Mouse (Mus musculus) midbrain, embryonic 13.5 days (tissue): Measurements from ENCODE around the gene Amfr. TPM values are rescaled to one million over a fixed set of nuclear protein-coding genes. Genes with fewer than 3 reads are reported as not detected.
A peak's percentile ranks its signal among the peaks of the same experiment; 100 is the strongest.

Experiments used
- ATAC-seq: fragments of 200-750 bp; cut with Nextera tagmentation; 2 replicates; pipeline ENCODE4 v1.8.0; 2017; ENCODE audit warnings: mild to moderate bottlenecking, moderate TSS enrichment, moderate library complexity
- H3K27ac ChIP-seq: fragments of 300-500 bp; sonication (generic); 2 replicates; pipeline ENCODE4 v1.5.1; 2015; ENCODE audit warnings: inconsistent platforms, mild to moderate bottlenecking, moderate library complexity
- H3K27me3 ChIP-seq: fragments of 300-500 bp; sonication (generic); 2 replicates; pipeline ENCODE4 v1.6.1; 2015; ENCODE audit warnings: mild to moderate bottlenecking, inconsistent platforms
- H3K36me3 ChIP-seq: fragments of 300-500 bp; sonication (generic); 2 replicates; pipeline ENCODE4 v1.6.1; 2015; ENCODE audit warnings: mild to moderate bottlenecking, inconsistent platforms
- H3K4me1 ChIP-seq: fragments of 300-500 bp; sonication (generic); replicated peaks from 2 replicates; pipeline ENCODE4 v1.6.1; 2015; ENCODE audit warnings: inconsistent platforms
- H3K4me2 ChIP-seq: fragments of 300-500 bp; sonication (generic); replicated peaks from 2 replicates; pipeline ENCODE4 v1.6.1; 2015; ENCODE audit warnings: moderate library complexity, mild to moderate bottlenecking, inconsistent platforms
- H3K4me3 ChIP-seq: fragments of 300-500 bp; sonication (generic); replicated peaks from 2 replicates; pipeline ENCODE4 v1.5.1; 2015; ENCODE audit warnings: mild to moderate bottlenecking, inconsistent platforms
- H3K9ac ChIP-seq: fragments of 300-500 bp; sonication (generic); replicated peaks from 2 replicates; pipeline ENCODE4 v1.6.1; 2015; ENCODE audit warnings: mild to moderate bottlenecking, inconsistent platforms
- H3K9me3 ChIP-seq: fragments of 300-500 bp; sonication (generic); 2 replicates; pipeline ENCODE4 v1.6.1; 2016; ENCODE audit warnings: mild to moderate bottlenecking, inconsistent platforms
- WGBS: fragments of 180-500 bp; shearing (Covaris S2); methylation state at CpG from one replicate; pipeline ENCODE4 v1.1.7; 2015; 5-methylcytosine and 5-hydroxymethylcytosine counted together
- polyA plus RNA-seq: library from polyadenylated mRNA; unstranded; fragments of >200 nt; fragmentation: Nextera tagmentation; extraction: Ambion mirVana; gene quantifications from 2 replicates; pipeline ENCODE4 v1.2.1, GENCODE M21; 2015

The Amfr gene
- polyA plus RNA-seq, 1 experiment from 2014 or later = 64.7 TPM

GRCm38 (mm10) chr8:94013026-94013612 lies 477 bp upstream of the Amfr start:
- WGBS = 46% methylated on average over 7 of the region's 7 CpGs
- no peak for ATAC-seq
- Histone ChIP-seq H3K27me3 (no peaks in the 10 kb centered on the region), H3K27ac (peak overlapping the region; percentile 97), H3K36me3 (peaks cover 4% of the 10 kb centered on the region; the same call in 1 of the 2 replicates), H3K4me2 (peak overlapping the region; percentile 88), H3K4me1 (peaks cover 34% of the 10 kb centered on the region), H3K9ac (peak overlapping the region; percentile 98), H3K9me3 (no peaks in the 10 kb centered on the region), H3K4me3 (peak overlapping the region; percentile 97)

GRCm38 (mm10) chr8:94011076-94012012 lies 1.3 kb downstream of the Amfr start:
- ATAC-seq = no peak
- WGBS = 5% methylated on average over 48 of the region's 48 CpGs

GRCm38 (mm10) chr8:94010101-94010705 lies 2.4 kb downstream of the Amfr start:
- Histone ChIP-seq H3K9ac (no peak overlapping the region), H3K9me3 (no peaks in the 10 kb centered on the region), H3K36me3 (0 out of 2 replicates have a peak, but pooled peaks cover 4% of the 10 kb centered on the region), H3K4me1 (peaks cover 34% of the 10 kb centered on the region), H3K4me2 (peak overlapping the region; percentile 42), H3K27me3 (no peaks in the 10 kb centered on the region), H3K4me3 (peak overlapping the region; percentile 97), H3K27ac (no peak overlapping the region)
- 31% methylated on average over 2 of the region's 2 CpGs for WGBS
- no peak for ATAC-seq

More at GRCm38 (mm10) chr8:94011076-94012012, 1.3 kb downstream of the Amfr start:
- H3K27ac ChIP-seq = peak overlapping the region; percentile 97
- H3K9ac ChIP-seq = peak overlapping the region; percentile 98
- H3K36me3 ChIP-seq = 0 out of 2 replicates have a peak, but pooled peaks cover 4% of the 10 kb centered on the region
- H3K9me3 ChIP-seq = no peaks in the 10 kb centered on the region
- peaks cover 34% of the 10 kb centered on the region for H3K4me1 ChIP-seq
- H3K4me3 ChIP-seq = peak overlapping the region; percentile 97
- H3K4me2 ChIP-seq = peak overlapping the region; percentile 88
- no peaks in the 10 kb centered on the region for H3K27me3 ChIP-seq

- Histone ChIP-seq H3K27ac (no peak overlapping the region), H3K36me3 (peaks cover 3% of the 10 kb centered on the region; the same call in 1 of the 2 replicates), H3K4me1 (peaks cover 34% of the 10 kb centered on the region), H3K27me3 (no peaks in the 10 kb centered on the region), H3K9ac (no peak overlapping the region), H3K4me3 (no peak overlapping the region), H3K4me2 (no peak overlapping the region), H3K9me3 (no peaks in the 10 kb centered on the region)
- no peak for ATAC-seq
- WGBS = 65% methylated on average over 15 of the region's 15 CpGs
Measured at GRCm38 (mm10) chr8:94009243-94009845, 3.3 kb downstream of the Amfr start.

GRCm38 (mm10) chr8:94004139-94004538 lies 8.5 kb downstream of the Amfr start:
- Histone ChIP-seq H3K4me3 (no peak overlapping the region), H3K9me3 (no peaks in the 10 kb centered on the region), H3K27me3 (no peaks in the 10 kb centered on the region), H3K4me1 (peaks cover 5% of the 10 kb centered on the region), H3K4me2 (no peak overlapping the region), H3K36me3 (peaks cover 35% of the 10 kb centered on the region), H3K27ac (no peak overlapping the region), H3K9ac (no peak overlapping the region)
- ATAC-seq = no peak
- 88% methylated on average over 9 of the region's 9 CpGs for WGBS

- no peak overlapping the region for H3K27ac ChIP-seq
- no peak overlapping the region for H3K4me2 ChIP-seq
- WGBS = 96% methylated on average over 2 of the region's 2 CpGs
- H3K9ac ChIP-seq = no peak overlapping the region
- ATAC-seq = no peak
- H3K36me3 ChIP-seq = peaks cover 57% of the 10 kb centered on the region
- no peaks in the 10 kb centered on the region for H3K4me1 ChIP-seq
- no peaks in the 10 kb centered on the region for H3K9me3 ChIP-seq
- H3K4me3 ChIP-seq = no peak overlapping the region
- no peaks in the 10 kb centered on the region for H3K27me3 ChIP-seq
Measured at GRCm38 (mm10) chr8:93998961-93999360, 13.7 kb downstream of the Amfr start.

- Histone ChIP-seq H3K27ac (no peak overlapping the region), H3K4me1 (no peaks in the 10 kb centered on the region), H3K9ac (no peak overlapping the region), H3K27me3 (no peaks in the 10 kb centered on the region), H3K9me3 (no peaks in the 10 kb centered on the region; the same call in 1 of the 2 replicates), H3K4me2 (no peak overlapping the region), H3K4me3 (no peak overlapping the region), H3K36me3 (peaks cover 58% of the 10 kb centered on the region)
- ATAC-seq = no peak
- WGBS = 96% methylated on average over 4 of the region's 4 CpGs
Measured at GRCm38 (mm10) chr8:93989739-93990138, 22.9 kb downstream of the Amfr start.

- H3K9ac ChIP-seq = no peak overlapping the region
- H3K4me3 ChIP-seq = no peak overlapping the region
- 94% methylated on average over 3 of the region's 3 CpGs for WGBS
- ATAC-seq = no peak
- no peaks in the 10 kb centered on the region for H3K27me3 ChIP-seq
- no peaks in the 10 kb centered on the region for H3K9me3 ChIP-seq
- H3K4me1 ChIP-seq = no peaks in the 10 kb centered on the region
- H3K27ac ChIP-seq = no peak overlapping the region
- H3K36me3 ChIP-seq = peaks cover 86% of the 10 kb centered on the region
- no peak overlapping the region for H3K4me2 ChIP-seq
Measured at GRCm38 (mm10) chr8:93984731-93985130, 27.9 kb downstream of the Amfr start.

- no peaks in the 10 kb centered on the region for H3K9me3 ChIP-seq
- ATAC-seq = no peak
- no peak overlapping the region for H3K4me3 ChIP-seq
- no peaks in the 10 kb centered on the region for H3K4me1 ChIP-seq
- H3K36me3 ChIP-seq = peaks cover 90% of the 10 kb centered on the region
- no peak overlapping the region for H3K27ac ChIP-seq
- 76% methylated on average over 3 of the region's 3 CpGs for WGBS
- H3K9ac ChIP-seq = no peak overlapping the region
- H3K27me3 ChIP-seq = no peaks in the 10 kb centered on the region
- H3K4me2 ChIP-seq = no peak overlapping the region
Measured at GRCm38 (mm10) chr8:93983827-93984226, 28.8 kb downstream of the Amfr start.

GRCm38 (mm10) chr8:93981679-93982215 lies 30.9 kb downstream of the Amfr start:
- Histone ChIP-seq H3K9ac (no peak overlapping the region), H3K4me2 (no peak overlapping the region), H3K4me3 (no peak overlapping the region), H3K36me3 (peaks cover 94% of the 10 kb centered on the region), H3K27ac (no peak overlapping the region), H3K9me3 (no peaks in the 10 kb centered on the region), H3K4me1 (no peaks in the 10 kb centered on the region), H3K27me3 (no peaks in the 10 kb centered on the region)
- ATAC-seq = no peak
- WGBS = 95% methylated on average over 5 of the region's 5 CpGs

- no peak overlapping the region for H3K9ac ChIP-seq
- H3K36me3 ChIP-seq = peaks cover 95% of the 10 kb centered on the region
- H3K4me1 ChIP-seq = no peaks in the 10 kb centered on the region
- H3K4me2 ChIP-seq = no peak overlapping the region
- no peaks in the 10 kb centered on the region for H3K27me3 ChIP-seq
- 96% methylated on average over 4 of the region's 4 CpGs for WGBS
- no peak overlapping the region for H3K4me3 ChIP-seq
- no peaks in the 10 kb centered on the region for H3K9me3 ChIP-seq
- no peak overlapping the region for H3K27ac ChIP-seq
- ATAC-seq = no peak
Measured at GRCm38 (mm10) chr8:93980141-93980540, 32.5 kb downstream of the Amfr start.
